Mouse (Mus musculus) CD4-positive, CD25-positive, alpha-beta regulatory T cell, adult 4 months (primary cell): ENCODE results near the gene Taf13. TPM values are rescaled to one million over a fixed set of nuclear protein-coding genes. Genes with fewer than 3 reads are reported as not detected.
A peak's percentile ranks its signal among the peaks of the same experiment; 100 is the strongest.
"Not testable (repeated sequence)": the region's sequence is repeated elsewhere in the genome, so short reads cannot be mapped to it uniquely, and the experiment has no call there.

ENCODE experiments used
- ATAC-seq: one replicate; pipeline ENCODE4 v1.8.0; 2017
- polyA plus RNA-seq, 2 experiments: library from polyadenylated mRNA; unstranded; fragments of 100-300 nt; shearing (Covaris generic); gene quantifications; one replicate each; pipeline ENCODE4 v1.2.1; 2017

Gene Taf13
- polyA plus RNA-seq: 10 to 100 TPM; 20.4 to 21.2 TPM

- ATAC-seq: peak; percentile 98
These were observed at the start of gene Taf13 for GRCm38 (mm10) chr3:108571443-108572294. TSS of gene Taf13 (plus strand) at chr3:108571698.

DNA sequence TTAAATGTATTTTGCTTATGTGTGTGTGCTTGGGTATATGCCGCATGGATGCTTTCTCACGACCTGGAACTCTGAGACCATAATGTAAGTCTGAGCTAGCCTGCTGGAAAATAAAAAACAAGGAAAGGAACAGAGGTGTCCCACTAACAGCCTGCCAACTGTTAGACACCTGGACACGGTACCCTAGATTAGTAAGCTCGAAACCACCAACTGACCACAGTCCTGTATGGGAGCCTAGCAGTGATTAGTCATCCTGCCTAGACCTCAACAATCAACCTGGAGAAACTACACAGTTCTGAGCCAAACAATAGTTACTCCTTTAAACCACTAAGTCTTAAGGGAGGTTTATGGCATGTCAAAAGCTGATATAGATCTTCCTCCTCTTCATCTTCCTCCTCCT lies 48.1 kb upstream of the Taf13 start:
- ATAC-seq: no peak

DNA sequence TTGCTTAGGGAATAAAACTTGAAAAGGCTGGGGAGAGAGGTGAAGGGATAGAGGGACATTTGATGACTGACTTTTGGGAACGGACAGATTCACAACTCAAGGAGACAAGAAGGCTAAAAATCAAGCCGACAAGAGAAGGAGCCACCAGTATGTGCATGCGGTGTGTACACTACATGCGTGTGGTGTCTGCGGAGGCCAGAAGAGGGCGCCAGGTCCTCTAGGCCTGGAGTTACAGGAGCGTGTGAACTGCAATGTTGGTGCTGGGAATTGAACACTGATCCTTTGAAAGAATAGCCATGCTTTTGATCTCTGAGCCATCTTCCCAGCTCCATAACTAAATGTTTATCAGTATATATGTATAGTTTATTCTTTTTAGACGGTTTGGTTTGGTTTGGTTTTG lies 43.0 kb upstream of the Taf13 start:
- ATAC-seq: no peak

GRCm38 (mm10) chr3:108533114-108533885 lies 38.2 kb upstream of the Taf13 start:
- ATAC-seq: no peak

GRCm38 (mm10) chr3:108533951-108534350 lies 37.5 kb upstream of the Taf13 start, which contains the start of gene 1700013F07Rik:
TSS of gene 1700013F07Rik (plus strand) at chr3:108534150.
- no peak for ATAC-seq

GRCm38 (mm10) chr3:108535896-108536516 lies 35.5 kb upstream of the Taf13 start:
- no peak for ATAC-seq

DNA sequence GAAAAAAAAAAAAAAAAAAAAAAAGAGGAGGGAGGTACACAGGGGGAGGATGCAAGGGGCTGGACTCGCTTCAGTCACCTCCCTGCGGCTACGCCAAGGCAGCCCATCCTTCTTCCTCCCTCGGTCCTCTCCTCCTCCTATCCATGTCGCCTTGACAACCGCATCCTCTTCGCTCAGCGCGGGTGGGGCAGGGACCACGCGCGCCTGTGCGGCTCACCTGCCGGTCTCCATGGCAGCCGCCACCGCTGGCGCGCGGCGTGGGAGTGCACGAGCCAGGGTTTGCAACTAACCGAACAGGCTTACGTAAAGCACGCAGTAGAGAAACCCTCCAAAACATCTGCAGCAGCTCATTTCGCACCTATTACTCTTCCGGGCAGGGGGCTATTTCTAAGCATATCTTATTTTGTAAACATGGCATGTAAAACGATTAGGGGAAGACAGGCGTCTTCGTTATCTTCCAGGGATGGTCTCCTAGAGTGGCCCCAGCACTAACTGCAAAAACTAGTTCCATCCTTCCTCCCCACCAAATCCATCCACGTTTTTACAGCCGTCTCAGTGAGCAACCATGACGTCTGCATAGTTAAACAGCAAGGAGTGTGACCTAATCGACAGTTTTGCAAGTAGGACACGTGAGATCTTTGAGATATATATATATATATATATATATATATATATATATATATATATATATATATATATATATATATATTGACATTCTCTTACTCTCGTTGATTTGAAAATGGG lies 34.8 kb upstream of the Taf13 start, which contains the start of gene 5330417C22Rik:
TSS of gene 5330417C22Rik (minus strand) at position 20 of the 744 bp plus-strand sequence.
- peak; percentile 91 for ATAC-seq

DNA sequence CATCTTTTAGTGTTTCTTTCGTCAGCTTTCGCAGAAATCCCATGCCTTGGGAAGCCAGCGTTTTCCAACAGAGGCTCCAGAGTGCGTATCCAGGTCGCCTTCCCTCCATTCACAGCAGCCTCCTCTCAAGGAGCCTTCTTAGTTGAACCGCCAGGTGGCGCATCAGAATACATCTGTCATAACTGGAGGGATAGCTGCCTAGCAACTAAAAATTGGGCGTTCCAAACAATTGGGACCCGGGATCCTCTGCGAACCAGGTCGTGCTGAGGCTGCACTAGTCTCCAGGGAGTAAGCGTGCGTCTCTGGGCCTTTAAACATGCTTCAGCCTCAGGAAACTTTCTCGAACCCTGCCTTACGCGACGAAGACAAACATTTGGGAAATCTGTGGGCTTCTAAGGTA lies 34.2 kb upstream of the Taf13 start:
- peak; percentile 53 for ATAC-seq

- ATAC-seq: no peak
These were observed 29.2 kb upstream of the Taf13 start for GRCm38 (mm10) chr3:108542299-108542698.

DNA sequence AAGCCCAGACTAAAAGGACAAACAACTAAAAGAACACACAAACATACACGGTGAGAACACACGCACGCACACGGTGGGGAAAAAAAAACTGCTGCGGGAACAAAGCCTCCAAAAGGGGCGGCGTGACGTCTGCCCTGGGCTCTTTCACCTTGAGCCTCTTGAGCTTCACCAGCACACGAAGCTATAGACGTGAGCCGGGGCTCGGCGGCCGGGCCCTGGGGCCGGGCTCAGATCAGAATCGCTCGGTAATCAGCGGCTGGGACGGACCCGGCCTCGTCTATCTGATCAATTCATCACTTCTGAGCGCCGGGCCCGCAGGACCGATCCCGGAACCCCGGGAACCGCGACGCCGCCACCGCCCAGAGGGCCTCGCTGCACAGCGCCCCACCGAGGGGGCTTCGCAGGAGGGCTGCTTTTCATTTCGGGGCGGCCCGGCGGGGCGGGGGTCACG lies 17.4 kb upstream of the Taf13 start:
- ATAC-seq: peak; percentile 39

- peak; percentile 99 for ATAC-seq
These were observed 16.7 kb upstream of the Taf13 start for GRCm38 (mm10) chr3:108554587-108555312.

GRCm38 (mm10) chr3:108557888-108558287 lies 13.6 kb upstream of the Taf13 start:
- ATAC-seq: no peak

DNA sequence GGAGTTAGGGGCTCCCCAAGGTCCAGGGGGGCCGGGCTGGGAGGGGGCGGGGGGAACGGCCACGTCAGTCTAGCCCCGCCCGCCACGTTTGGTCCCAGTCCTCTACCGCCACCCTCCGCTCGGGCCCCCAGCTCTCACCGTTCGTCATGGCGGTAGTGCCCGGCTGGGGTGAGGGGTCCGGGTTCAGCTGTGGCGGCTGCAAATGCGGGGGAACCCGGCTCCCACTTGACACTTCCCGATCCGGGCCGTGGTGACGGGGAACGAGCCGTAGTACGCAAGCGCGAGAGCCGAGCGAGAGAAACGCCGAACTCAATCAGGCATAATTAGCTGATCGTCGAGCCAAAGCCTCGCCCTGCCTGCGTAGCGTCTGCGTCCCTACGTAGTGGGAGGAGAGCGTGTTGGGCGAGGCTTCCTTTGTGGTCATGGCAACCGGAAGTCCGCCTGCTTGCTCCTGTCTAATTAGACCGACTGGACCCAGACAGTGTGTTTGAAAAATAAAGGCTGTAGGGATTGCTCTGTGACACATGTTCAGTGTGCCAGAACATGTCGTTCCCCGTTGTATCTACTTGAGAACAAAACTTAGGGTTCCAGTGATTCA lies 9.3 kb upstream of the Taf13 start, which contains the start of gene Tmem167b:
TSS of gene Tmem167b (minus strand) at position 334 of the 598 bp plus-strand sequence.
- peak; percentile 90 for ATAC-seq

DNA sequence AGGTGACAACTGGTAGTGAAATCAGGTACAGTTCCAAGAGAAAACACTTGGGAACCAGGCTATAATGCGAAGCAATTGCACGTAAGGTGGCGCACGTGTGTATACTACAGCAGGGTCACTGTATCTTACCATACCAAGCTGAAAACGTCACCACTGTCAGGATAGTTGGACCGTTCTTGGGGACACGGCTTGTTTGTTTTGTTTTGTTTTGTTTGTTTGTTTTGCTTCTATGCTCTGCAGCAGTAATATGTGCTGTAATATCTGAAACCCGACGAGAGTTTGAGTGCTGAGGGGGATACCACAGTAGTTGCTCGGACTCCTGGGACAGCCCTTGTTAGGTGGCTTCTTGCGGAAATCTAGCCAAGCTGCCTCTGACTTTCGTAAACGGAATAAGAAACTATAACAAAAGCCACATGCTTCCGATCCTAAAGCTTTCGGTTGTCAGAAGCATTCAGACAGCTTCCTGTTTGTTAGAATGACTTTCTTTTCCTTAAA lies 8.7 kb upstream of the Taf13 start:
- peak; percentile 25 for ATAC-seq

DNA sequence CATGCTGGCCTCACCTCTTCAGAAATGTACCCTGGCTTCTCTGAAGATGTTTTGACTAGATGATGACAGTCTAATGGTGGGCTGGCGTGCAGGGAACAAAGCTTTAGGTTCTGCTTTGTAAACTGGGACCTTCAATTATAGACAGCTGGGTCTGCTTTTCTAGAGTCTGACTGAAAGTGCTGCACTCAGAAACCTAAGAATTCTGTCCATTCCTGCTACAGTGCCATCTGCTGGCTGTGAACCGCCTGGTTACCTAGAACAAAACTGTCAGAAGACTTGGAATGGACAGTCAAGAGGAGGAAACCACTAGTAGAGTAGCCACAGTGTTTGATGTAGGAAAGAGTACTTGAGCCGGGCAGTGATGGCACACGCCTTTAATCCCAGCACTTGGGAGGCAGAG lies 8.2 kb upstream of the Taf13 start:
- peak; percentile 50 for ATAC-seq

DNA sequence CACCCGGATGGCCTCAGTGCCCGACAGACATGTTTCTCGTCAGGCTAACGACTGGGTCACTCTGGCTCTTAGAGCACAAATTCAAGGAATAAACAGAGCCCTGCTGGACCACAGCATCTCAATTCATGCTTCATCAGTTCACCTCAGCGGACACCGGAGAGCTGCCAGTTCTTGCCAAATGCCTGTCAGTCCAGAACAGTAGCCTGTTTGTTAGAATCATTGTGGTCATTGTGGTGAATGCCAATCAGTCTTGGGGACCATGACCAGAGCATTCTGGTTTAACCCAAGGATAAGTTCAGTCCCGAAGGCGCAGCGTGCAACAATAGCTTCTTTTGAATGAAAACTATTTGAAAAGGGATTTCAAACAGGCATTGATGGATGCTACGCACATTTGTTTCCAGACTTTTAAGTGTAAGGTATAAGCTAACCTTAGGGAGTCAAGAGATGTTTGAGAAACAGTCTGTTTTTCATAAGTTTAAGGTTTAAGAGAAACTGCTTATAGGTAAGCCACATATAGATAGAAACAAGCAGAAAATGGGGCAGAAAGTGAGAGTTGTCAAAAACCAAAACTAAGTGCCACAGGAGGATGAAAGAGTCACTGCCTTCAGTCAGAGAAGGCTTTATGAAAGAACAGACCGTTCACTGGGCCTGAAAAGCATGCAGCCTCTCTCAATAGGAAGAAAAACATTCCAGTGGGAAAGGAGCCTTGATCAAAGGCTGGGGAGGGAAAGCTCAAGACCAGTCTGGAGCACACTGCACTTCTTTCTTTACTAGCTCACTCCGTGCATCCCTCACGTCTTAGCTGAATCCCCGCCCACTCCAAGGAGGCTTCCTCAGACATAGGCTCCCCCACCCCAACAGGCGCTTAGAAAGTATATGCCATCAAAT lies 3.3 kb upstream of the Taf13 start:
- no peak for ATAC-seq

DNA sequence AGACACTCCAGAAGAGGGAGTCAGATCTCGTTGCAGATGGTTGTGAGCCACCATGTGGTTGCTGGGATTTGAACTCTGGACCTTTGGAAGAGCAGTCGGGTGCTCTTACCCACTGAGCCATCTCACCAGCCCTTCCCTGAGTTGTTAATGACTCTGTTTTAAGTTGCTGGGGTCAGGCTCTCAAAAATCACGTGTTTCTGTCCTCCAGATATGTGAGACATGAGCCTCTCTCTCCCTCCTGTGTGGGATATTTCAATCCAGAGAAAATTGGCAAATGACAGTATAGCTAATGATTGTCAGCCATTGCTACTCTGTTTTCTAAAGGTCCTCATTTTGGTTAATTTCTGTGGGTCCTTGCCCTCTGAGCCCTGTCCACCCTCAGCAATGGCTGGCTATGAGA lies 1.9 kb upstream of the Taf13 start:
- not testable (repeated sequence) for ATAC-seq

DNA sequence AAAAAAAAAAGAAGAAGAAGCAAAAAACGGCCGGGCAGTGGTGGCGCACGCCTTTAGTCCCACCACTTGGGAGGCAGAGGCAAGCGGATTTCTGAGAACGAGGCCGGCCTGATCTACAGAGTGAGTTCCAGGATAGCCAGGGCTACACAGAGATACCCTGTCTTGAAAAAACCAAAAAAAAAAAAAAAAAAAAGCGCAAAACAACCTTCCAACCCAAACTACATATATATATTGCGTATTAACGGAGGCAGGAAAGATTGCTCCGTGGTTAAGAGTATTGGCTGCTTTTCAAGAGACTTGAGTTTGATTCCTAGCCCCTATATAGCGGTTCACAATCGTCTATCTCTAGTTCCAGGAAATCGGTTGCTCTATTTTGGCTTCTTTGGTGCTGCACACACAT lies 685 bp upstream of the Taf13 start:
- peak; percentile 1 for ATAC-seq

- no peak for ATAC-seq
These were observed 962 bp downstream of the Taf13 start for GRCm38 (mm10) chr3:108572309-108573010.
